In the genomic region with DNA sequence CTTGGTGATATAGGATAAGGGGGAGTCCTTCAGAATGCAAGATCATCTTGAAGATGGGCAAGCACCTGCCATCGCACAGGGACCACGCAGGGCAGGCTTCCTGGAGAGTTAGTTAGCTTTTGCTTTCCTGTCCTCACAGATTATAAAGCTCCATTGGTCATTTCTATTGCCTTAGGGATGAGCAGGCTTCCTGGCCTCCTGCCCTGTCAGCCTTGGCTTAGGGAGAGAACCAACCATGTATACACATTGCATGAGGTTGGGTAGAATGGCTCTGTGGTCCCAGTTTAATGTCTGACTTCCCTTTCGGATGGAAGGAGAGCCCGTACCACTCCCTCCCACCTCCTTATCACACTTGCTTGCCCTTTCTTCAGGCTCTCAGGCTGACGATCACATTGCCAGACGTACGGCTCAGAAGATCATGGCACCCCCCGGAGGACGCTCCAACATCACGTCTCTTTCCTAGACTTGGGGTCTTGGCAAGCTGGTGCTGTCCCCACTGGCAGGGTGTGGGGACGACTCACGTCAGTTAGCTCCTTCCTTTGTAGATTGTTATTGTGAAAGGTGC, we compare ENCODE assay signal across 14 mouse cellular contexts. TPM values are rescaled to one million over a fixed set of nuclear protein-coding genes. Genes with fewer than 3 reads are reported as not detected.
"Had no signal": no experiment of that assay in that cellular context is flagged by ENCODE, and none has a peak within 500 bp of the region (broad histone marks: within the 10 kb centered on the region; RNA-seq: fewer than 3 reads in every experiment).

No protein-coding gene starts in this region.

- H3K4me3 ChIP-seq: kidney, embryonic 15.5 days; left cerebral cortex, adult 2 months; limb, embryonic 12.5 days; midbrain, embryonic 15.5 days; neural tube, embryonic 12.5 days had no signal

- H3K27me3 ChIP-seq: kidney, embryonic 15.5 days; limb, embryonic 12.5 days; midbrain, embryonic 15.5 days; neural tube, embryonic 12.5 days had no signal

- DNase-seq: kidney, postnatal 14 days; lung, adult 2 months; lung, postnatal 36 days; right cerebral cortex, postnatal 14 days; thymus, postnatal 36 days had no signal

- H3K36me3 ChIP-seq: kidney, embryonic 15.5 days had no signal

- ATAC-seq: lung, postnatal 0 days; midbrain, embryonic 15.5 days had no signal

- H3K9me3 ChIP-seq: kidney, embryonic 15.5 days; limb, embryonic 12.5 days; midbrain, embryonic 15.5 days; neural tube, embryonic 12.5 days had no signal

- H3K4me1 ChIP-seq: kidney, embryonic 15.5 days; limb, embryonic 12.5 days; midbrain, embryonic 15.5 days; neural tube, embryonic 12.5 days had no signal

- H3K4me2 ChIP-seq: kidney, embryonic 15.5 days; limb, embryonic 12.5 days; midbrain, embryonic 15.5 days; neural tube, embryonic 12.5 days had no signal

- H3K9ac ChIP-seq: kidney, embryonic 15.5 days; limb, embryonic 12.5 days; liver, embryonic 14.5 days; midbrain, embryonic 15.5 days; neural tube, embryonic 12.5 days had no signal

- H3K27ac ChIP-seq: kidney, embryonic 15.5 days; left cerebral cortex, adult 2 months; limb, embryonic 12.5 days; liver, embryonic 14.5 days; midbrain, embryonic 15.5 days; neural tube, embryonic 12.5 days had no signal

RNA-seq across cellular contexts. Expression of gene Dpysl4, which starts 14.8 kb away (rescaled TPM):
- total RNA-seq: megakaryocyte progenitor cell, adult 5-6 weeks; monocyte, adult 5-6 weeks had no signal
